Mouse (Mus musculus) central nervous system, embryonic 18 days (tissue): ENCODE data around the gene Tbc1d21. TPM values are rescaled to one million over a fixed set of nuclear protein-coding genes. Genes with fewer than 3 reads are reported as not detected.

ENCODE experiments used
- polyA plus RNA-seq: library from polyadenylated mRNA; depleted of rRNA; stranded (reverse); fragments of >200 nt; gene quantifications from 2 replicates; pipeline ENCODE4 v1.2.3, GENCODE M21; 2012; rRNA removed

Tbc1d21 gene
- polyA plus RNA-seq: not detected in 2 replicates

GRCm38 (mm10) chr9:58370355-58370754, at the start of gene Tbc1d21:
Gene Tbc1d21, minus strand, starts transcription at chr9:58370455.

GRCm38 (mm10) chr9:58312944-58313359, 57.3 kb downstream of the Tbc1d21 start, which contains the start of gene Loxl1:
Gene Loxl1, minus strand, starts transcription at chr9:58313186.

Other genes starting within 250 kb of the Tbc1d21 start
- gene Islr, start 166.1 kb downstream of the Tbc1d21 start, polyA plus RNA-seq: 44.4 and 54.4 TPM in 2 replicates
- gene Islr2, start 166.1 kb downstream of the Tbc1d21 start, polyA plus RNA-seq: 270 and 355 TPM in 2 replicates
- gene Pml, start 120.7 kb downstream of the Tbc1d21 start, polyA plus RNA-seq: 5.6 and 5.8 TPM in 2 replicates
- 150 and 152 TPM in 2 replicates for gene Stoml1, start 117.3 kb downstream of the Tbc1d21 start, polyA plus RNA-seq
- gene Loxl1, start 57.3 kb downstream of the Tbc1d21 start, polyA plus RNA-seq: 7.4 and 9.7 TPM in 2 replicates
- gene Insyn1, start 118.1 kb upstream of the Tbc1d21 start, polyA plus RNA-seq: 49.3 and 49.5 TPM in 2 replicates
- gene Cd276, start 185.0 kb upstream of the Tbc1d21 start, polyA plus RNA-seq: 23.1 and 27.6 TPM in 2 replicates
- gene Nptn, start 211.8 kb upstream of the Tbc1d21 start, polyA plus RNA-seq: 563 and 583 TPM in 2 replicates